23 mouse cellular contexts compared by ENCODE assay signal in genomic region chr17:63693274-63693673, GRCm38 (mm10).
DNase-seq lines count a peak whose midpoint lies in the region; ATAC-seq and TF ChIP-seq lines count a peak whose summit lies in the region.
"Had no signal": no experiment of that assay in that cellular context is flagged by ENCODE, and none has a peak within 500 bp of the region (broad histone marks: within the 10 kb centered on the region; RNA-seq: fewer than 3 reads in every experiment).

No protein-coding gene starts in this region.

- WGBS in midbrain, embryonic 13.5 days: 85% methylated on average over 1 of the region's 1 CpGs
- 65% methylated on average over 1 of the region's 1 CpGs for WGBS in midbrain, embryonic 14.5 days
- WGBS in cerebellum, adult 2 months: 88% methylated on average over 1 of the region's 1 CpGs

- H3K4me2 ChIP-seq in midbrain, embryonic 13.5 days (replicated peaks): no peak overlapping the region
- H3K4me2 ChIP-seq in midbrain, embryonic 14.5 days (ENCODE audit: low read length): no peak overlapping the region
- H3K4me2 ChIP-seq: heart, embryonic 12.5 days; heart, embryonic 15.5 days; hindbrain, embryonic 12.5 days had no signal

- no peak overlapping the region for H3K4me3 ChIP-seq in midbrain, embryonic 13.5 days (replicated peaks)
- no peak overlapping the region for H3K4me3 ChIP-seq in midbrain, embryonic 14.5 days (replicated peaks; ENCODE audit: low read depth, low read length)
- H3K4me3 ChIP-seq in cerebellum, adult 2 months (replicated peaks; ENCODE audit: insufficient read depth, low read depth, low read length): no peak overlapping the region
- H3K4me3 ChIP-seq: forebrain, embryonic 10.5 days; gastrocnemius, adult 2 months; heart, embryonic 12.5 days; heart, embryonic 15.5 days; hindbrain, embryonic 12.5 days had no signal

- no peaks in the 10 kb centered on the region for H3K9me3 ChIP-seq in midbrain, embryonic 13.5 days
- no peaks in the 10 kb centered on the region for H3K9me3 ChIP-seq in midbrain, embryonic 14.5 days (ENCODE audit: control insufficient read depth, low read length)
- H3K9me3 ChIP-seq: forebrain, embryonic 10.5 days; heart, embryonic 12.5 days; heart, embryonic 15.5 days; hindbrain, embryonic 12.5 days had no signal

- H3K27ac ChIP-seq in midbrain, embryonic 13.5 days: no peak overlapping the region
- no peak overlapping the region for H3K27ac ChIP-seq in midbrain, embryonic 14.5 days (replicated peaks; ENCODE audit: low read depth, low read length)
- H3K27ac ChIP-seq in cerebellum, adult 2 months (ENCODE audit: insufficient read depth, low read length): no peak overlapping the region
- H3K27ac ChIP-seq: forebrain, embryonic 10.5 days; gastrocnemius, adult 2 months; heart, embryonic 15.5 days; hindbrain, embryonic 12.5 days had no signal

- no peaks in the 10 kb centered on the region for H3K4me1 ChIP-seq in midbrain, embryonic 13.5 days (replicated peaks)
- H3K4me1 ChIP-seq in midbrain, embryonic 14.5 days (ENCODE audit: control insufficient read depth, insufficient read depth, low read length): no peaks in the 10 kb centered on the region
- peaks cover 3% of the 10 kb centered on the region for H3K4me1 ChIP-seq in cerebellum, adult 2 months (ENCODE audit: control insufficient read depth, insufficient read depth, low read length)
- H3K4me1 ChIP-seq: heart, embryonic 12.5 days; heart, embryonic 15.5 days; hindbrain, embryonic 12.5 days had no signal

- TF ChIP-seq CTCF in brain, embryonic 14.5 days (IDR thresholded peaks at IDR 0.05; ENCODE audit: borderline replicate concordance, extremely low read depth, insufficient read depth, insufficient read length): no peak
- no peak for TF ChIP-seq CTCF in cerebellum, adult 2 months (IDR thresholded peaks at IDR 0.05; ENCODE audit: borderline replicate concordance, insufficient read depth, low read depth, low read length)

- H3K36me3 ChIP-seq in midbrain, embryonic 13.5 days: no peaks in the 10 kb centered on the region
- H3K36me3 ChIP-seq in midbrain, embryonic 14.5 days (ENCODE audit: control insufficient read depth, insufficient read depth, low read length): no peaks in the 10 kb centered on the region
- H3K36me3 ChIP-seq: forebrain, embryonic 10.5 days; heart, embryonic 12.5 days; heart, embryonic 15.5 days; hindbrain, embryonic 12.5 days had no signal

- intact Hi-C loops in heart, postnatal 25 days (cut with DNase I): no loop called here

- no peak overlapping the region for H3K9ac ChIP-seq in midbrain, embryonic 13.5 days (replicated peaks)
- H3K9ac ChIP-seq in midbrain, embryonic 14.5 days (replicated peaks; ENCODE audit: low read length): no peak overlapping the region
- H3K9ac ChIP-seq: heart, embryonic 12.5 days; heart, embryonic 15.5 days; hindbrain, embryonic 12.5 days had no signal

- DNase-seq in heart, adult 11 months: peak; percentile 30
- DNase-seq in heart, postnatal 25 days (ENCODE audit: low spot score): no peak
- DNase-seq in midbrain, embryonic 14.5 days: no peak
- peak; percentile 25 for DNase-seq in brain, embryonic 14.5 days (ENCODE audit: low read depth)
- DNase-seq in cerebellum, adult 2 months: no peak
- DNase-seq: adrenal gland, adult 2 months; adrenal gland, postnatal 14 days; cerebellum, adult 11-12 months; cerebellum, adult 9-10 months; cerebellum, postnatal 14 days; gastrocnemius, adult 2 months; gastrocnemius, postnatal 14 days; heart, adult 18-20 months; heart, postnatal 10 days; heart, postnatal 4 days had no signal

- ATAC-seq in midbrain, embryonic 13.5 days: 0 out of 2 replicates have a peak, but pooled peaks have one; percentile 30
- ATAC-seq in midbrain, embryonic 14.5 days (ENCODE audit: low FRiP score, low TSS enrichment): no peak
- ATAC-seq: CD4-positive, CD25-positive, alpha-beta regulatory T cell, adult 4 months; forebrain, embryonic 16.5 days; intestine, postnatal 0 days had no signal

- no peaks in the 10 kb centered on the region for H3K27me3 ChIP-seq in midbrain, embryonic 13.5 days
- no peaks in the 10 kb centered on the region for H3K27me3 ChIP-seq in midbrain, embryonic 14.5 days (ENCODE audit: control insufficient read depth, insufficient read depth, low read length)
- no peaks in the 10 kb centered on the region for H3K27me3 ChIP-seq in cerebellum, adult 2 months (ENCODE audit: control insufficient read depth, insufficient read depth, low read length)
- H3K27me3 ChIP-seq: heart, embryonic 12.5 days; heart, embryonic 15.5 days; hindbrain, embryonic 12.5 days had no signal

- TF ChIP-seq POLR2A in brain, embryonic 14.5 days (IDR thresholded peaks at IDR 0.05; ENCODE audit: borderline replicate concordance, extremely low read depth, insufficient read depth, insufficient read length, poor library complexity, severe bottlenecking): no peak
- TF ChIP-seq POLR2A in cerebellum, adult 2 months (IDR thresholded peaks at IDR 0.05; ENCODE audit: borderline replicate concordance, insufficient read depth, low read length): no peak

Comparison
In these comparisons a context has a peak if more than half of its experiments do, and no peak if none do; other contexts are left out.
1. DNase-seq: peak in heart, adult 11 months (single experiment) and brain, embryonic 14.5 days (single experiment); none in heart, postnatal 25 days (single experiment), midbrain, embryonic 14.5 days (single experiment) and cerebellum, adult 2 months (0 of 2).